Mouse (Mus musculus) ovary, adult 18-20 months (tissue): ENCODE data around the gene Fgf5.

Experiments
- DNase-seq: peaks from one replicate; pipeline ENCODE4 v3.0.0; 2022; ENCODE audit warnings: low spot score, mixed read lengths

The Fgf5 gene

DNA sequence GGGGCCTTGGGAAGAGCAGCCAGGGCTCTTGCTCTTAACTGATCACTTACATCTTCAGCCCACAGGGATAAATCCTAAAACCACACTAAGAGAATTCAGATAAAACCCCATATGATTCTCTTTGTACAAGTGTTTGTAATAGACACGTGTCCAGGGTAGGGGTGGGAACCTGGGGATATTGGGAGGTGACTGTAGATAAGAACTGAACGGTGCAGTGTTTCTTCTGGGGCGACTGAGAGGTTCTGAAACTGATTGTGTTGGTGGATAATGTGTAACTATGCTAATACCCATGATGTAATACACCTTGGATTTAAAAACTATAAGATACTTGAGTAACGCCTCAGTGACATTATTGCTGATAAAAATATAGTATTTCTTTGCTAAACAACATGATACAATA, 51.7 kb downstream of the Fgf5 start:
- DNase-seq: no peak

DNA sequence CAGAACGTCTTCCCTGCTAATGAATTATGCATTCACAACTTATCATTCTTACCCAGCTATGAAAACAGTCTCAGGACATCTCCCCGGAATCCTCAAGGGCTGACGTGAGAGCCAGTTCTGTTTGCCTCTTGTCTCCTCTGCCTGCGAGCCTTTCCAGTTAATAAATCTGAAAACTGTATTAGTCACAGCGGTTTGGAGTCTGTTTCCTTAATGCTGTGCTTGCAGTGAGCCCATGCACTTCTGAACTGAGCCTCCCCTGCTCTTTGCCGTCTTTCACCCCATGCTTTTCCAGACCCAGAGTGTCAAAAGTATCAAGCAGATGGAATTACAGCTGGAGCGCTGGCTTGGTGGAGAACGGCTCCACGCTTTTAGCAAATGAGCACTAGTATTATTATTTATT, 52.5 kb downstream of the Fgf5 start:
- no peak for DNase-seq

DNA sequence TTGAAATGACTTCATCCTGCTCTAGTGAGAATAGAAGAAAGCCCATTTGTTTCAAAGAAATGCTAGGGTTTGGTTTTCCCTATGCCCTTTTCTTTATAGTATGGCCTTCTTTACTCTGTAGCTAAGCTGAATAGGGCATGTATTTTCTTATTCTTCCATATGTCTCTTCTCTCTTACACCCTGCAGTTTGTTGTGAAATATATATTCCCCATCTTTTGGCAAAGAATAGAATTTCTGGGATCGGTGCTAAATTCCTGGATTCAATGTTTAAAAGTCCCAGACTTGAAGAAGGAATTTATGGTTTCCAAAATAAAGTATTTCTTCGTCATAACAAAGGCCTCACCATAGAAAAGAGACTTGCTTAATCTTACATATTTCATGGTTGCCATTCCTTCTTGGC, 72.6 kb downstream of the Fgf5 start:
- no peak for DNase-seq
